ENCODE assay signal across 8 mouse cellular contexts in the genomic region with DNA sequence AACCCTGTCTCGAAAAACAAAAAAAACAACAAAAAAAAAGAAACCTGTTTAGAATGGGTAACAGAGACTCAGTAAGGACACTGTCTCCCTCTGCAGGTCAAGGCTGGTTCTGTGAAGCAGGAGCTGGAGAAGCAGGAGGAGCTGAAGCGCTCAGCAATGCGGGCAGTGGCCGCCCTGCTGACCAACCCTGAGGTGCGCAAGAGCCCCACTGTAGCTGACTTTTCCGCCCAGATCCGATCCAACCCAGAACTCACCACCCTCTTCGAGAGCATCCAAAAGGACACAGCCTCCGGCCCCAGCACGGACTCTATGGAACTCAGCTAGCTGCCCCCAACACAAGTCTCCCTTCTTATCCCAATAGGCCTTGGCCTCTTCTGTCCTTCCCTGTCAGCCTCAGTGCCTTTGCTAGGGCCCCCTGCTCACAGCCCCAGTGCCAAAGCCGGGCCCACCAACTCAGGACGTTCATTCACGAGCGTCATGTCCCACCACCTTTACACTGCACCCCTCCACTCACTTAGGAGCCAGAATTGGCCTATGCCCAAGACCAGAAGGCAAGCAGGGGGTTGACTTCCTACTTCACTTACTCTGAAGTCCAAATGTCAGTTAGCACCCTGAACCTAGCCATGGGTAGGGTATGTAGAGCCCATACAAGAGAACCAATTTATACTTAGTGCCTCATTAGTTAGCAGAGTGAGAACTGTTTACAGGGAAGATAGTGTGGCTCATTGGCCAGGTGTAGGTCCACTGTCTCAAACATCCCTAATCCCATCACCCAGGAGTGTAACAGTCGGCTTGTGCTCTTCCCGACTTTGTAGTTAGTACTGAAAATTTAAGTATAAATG. TPM values are rescaled to one million over a fixed set of nuclear protein-coding genes. Genes with fewer than 3 reads are reported as not detected.
DNase-seq lines count a peak whose midpoint lies in the region; ATAC-seq lines count a peak whose summit lies in the region.

No protein-coding gene starts in this region.

- whole genome bisulfite sequencing in limb, embryonic 11.5 days = 53% methylated on average over 16 of the region's 16 CpGs
- 47% methylated on average over 16 of the region's 16 CpGs for WGBS in midbrain, embryonic 16.5 days
- 45% methylated on average over 16 of the region's 16 CpGs for WGBS in stomach, embryonic 14.5 days

- peaks cover 5% of the 10 kb centered on the region for H3K4me1 ChIP-seq in limb, embryonic 11.5 days (ENCODE audit: control insufficient read depth, insufficient read depth, low read length)
- H3K4me1 ChIP-seq in midbrain, embryonic 16.5 days (ENCODE audit: control insufficient read depth, insufficient read depth, low read length) = peaks cover 17% of the 10 kb centered on the region
- H3K4me1 ChIP-seq in stomach, embryonic 14.5 days (ENCODE audit: control insufficient read depth, insufficient read depth, low read length) = peaks cover 15% of the 10 kb centered on the region

- H3K4me2 ChIP-seq in limb, embryonic 11.5 days (ENCODE audit: low read depth, severe bottlenecking) = no peak overlapping the region
- H3K4me2 ChIP-seq in midbrain, embryonic 16.5 days (ENCODE audit: low read length) = no peak overlapping the region
- H3K4me2 ChIP-seq in stomach, embryonic 14.5 days (replicated peaks; ENCODE audit: low read depth, low read length) = no peak overlapping the region

- ATAC-seq in limb, embryonic 11.5 days (ENCODE audit: insufficient number of reproducible peaks, low FRiP score, low TSS enrichment, low read depth) = peak; percentile 48; the same call in 1 of the 2 replicates
- 0 out of 2 replicates have a peak, but pooled peaks have one; percentile 13 for ATAC-seq in midbrain, embryonic 16.5 days
- peak; percentile 34; the same call in 1 of the 2 replicates for ATAC-seq in stomach, embryonic 14.5 days (ENCODE audit: insufficient number of reproducible peaks, insufficient read depth, low FRiP score, low read depth)

- no peak overlapping the region for H3K27ac ChIP-seq in limb, embryonic 11.5 days (replicated peaks; ENCODE audit: low read depth, low read length)
- no peak overlapping the region for H3K27ac ChIP-seq in midbrain, embryonic 16.5 days (ENCODE audit: low read length)
- no peak overlapping the region for H3K27ac ChIP-seq in stomach, embryonic 14.5 days (ENCODE audit: low read length)

- no peak overlapping the region for H3K4me3 ChIP-seq in limb, embryonic 11.5 days (ENCODE audit: low read depth, low read length)
- no peak overlapping the region for H3K4me3 ChIP-seq in midbrain, embryonic 16.5 days (ENCODE audit: low read depth, low read length)
- no peak overlapping the region for H3K4me3 ChIP-seq in stomach, embryonic 14.5 days (ENCODE audit: low read depth, low read length)

- no peak overlapping the region for H3K9ac ChIP-seq in limb, embryonic 11.5 days (ENCODE audit: low read length)
- H3K9ac ChIP-seq in midbrain, embryonic 16.5 days (ENCODE audit: low read depth, low read length) = no peak overlapping the region
- no peak overlapping the region for H3K9ac ChIP-seq in stomach, embryonic 14.5 days (replicated peaks; ENCODE audit: low read depth, low read length)

- H3K27me3 ChIP-seq in limb, embryonic 11.5 days (ENCODE audit: control insufficient read depth, insufficient read depth, low read length) = no peaks in the 10 kb centered on the region
- no peaks in the 10 kb centered on the region for H3K27me3 ChIP-seq in midbrain, embryonic 16.5 days (ENCODE audit: control insufficient read depth, insufficient read depth, low read depth, low read length)
- H3K27me3 ChIP-seq in stomach, embryonic 14.5 days (ENCODE audit: control insufficient read depth, insufficient read depth, low read length) = no peaks in the 10 kb centered on the region

- DNase-seq in A20 (ENCODE audit: low read depth, low spot score) = peak; percentile 74
- DNase-seq in adrenal gland, adult 2 months = peak; percentile 79
- DNase-seq in embryo, embryonic 9.5 days (ENCODE audit: extremely low spot score) = peak; percentile 73
- DNase-seq in heart, adult 18-20 months = peak; percentile 55 to 81
- peak; percentile 82 for DNase-seq in kidney, adult 18-20 months
- peak; percentile 82 for DNase-seq in limb, embryonic 11.5 days (ENCODE audit: low spot score)

- peaks cover 43% of the 10 kb centered on the region for H3K36me3 ChIP-seq in limb, embryonic 11.5 days (ENCODE audit: control insufficient read depth, insufficient read depth, low read length)
- peaks cover 30% of the 10 kb centered on the region for H3K36me3 ChIP-seq in midbrain, embryonic 16.5 days (ENCODE audit: control insufficient read depth, insufficient read depth, low read length)
- H3K36me3 ChIP-seq in stomach, embryonic 14.5 days (ENCODE audit: control insufficient read depth, insufficient read depth, low read length) = peaks cover 76% of the 10 kb centered on the region

- H3K9me3 ChIP-seq in limb, embryonic 11.5 days (ENCODE audit: control insufficient read depth, low read length) = no peaks in the 10 kb centered on the region
- no peaks in the 10 kb centered on the region for H3K9me3 ChIP-seq in midbrain, embryonic 16.5 days (replicated peaks; ENCODE audit: control insufficient read depth, low read length, poor library complexity, severe bottlenecking)
- no peaks in the 10 kb centered on the region for H3K9me3 ChIP-seq in stomach, embryonic 14.5 days (ENCODE audit: control insufficient read depth, low read depth, low read length)

RNA-seq across cellular contexts. Expression of a gene that starts 4.8 kb away (rescaled TPM):
- total RNA-seq in adrenal gland, adult 2 months (2021) = 1,000 to 10,000 TPM; 1,129 to 1,275 TPM
- 61.9 and 71.3 TPM in 2 replicates for polyA plus RNA-seq in adrenal gland, adult 2 months (2012; rRNA removed)
- 100 to 1,000 TPM; 616 to 693 TPM for total RNA-seq in heart, adult 18-20 months (2021)
- polyA plus RNA-seq in limb, embryonic 11.5 days (2014; fragmentation: Nextera tagmentation; extraction: Ambion mirVana) = 2,129 and 2,157 TPM in 2 replicates
- 855 and 922 TPM in 2 replicates for polyA plus RNA-seq in midbrain, embryonic 16.5 days (2015; fragmentation: Nextera tagmentation; extraction: Ambion mirVana)
- polyA plus RNA-seq in stomach, embryonic 14.5 days (2014; fragmentation: Nextera tagmentation; extraction: Ambion mirVana) = 2,694 and 2,736 TPM in 2 replicates

RNA-seq across cellular contexts. Expression of a gene that starts 29.4 kb away (rescaled TPM):
- 10 to 100 TPM in 1 of 2 experiments, 1 to 10 TPM in 1; 8.9 to 16.1 TPM for total RNA-seq in adrenal gland, adult 2 months (2021)
- 16.6 and 18.3 TPM in 2 replicates for polyA plus RNA-seq in adrenal gland, adult 2 months (2012; rRNA removed)
- 10 to 100 TPM; 73.3 to 76.6 TPM for total RNA-seq in heart, adult 18-20 months (2021)
- 58.4 and 64.3 TPM in 2 replicates for polyA plus RNA-seq in limb, embryonic 11.5 days (2014; fragmentation: Nextera tagmentation; extraction: Ambion mirVana)
- 9.8 and 10.3 TPM in 2 replicates for polyA plus RNA-seq in midbrain, embryonic 16.5 days (2015; fragmentation: Nextera tagmentation; extraction: Ambion mirVana)
- 27.7 and 31.0 TPM in 2 replicates for polyA plus RNA-seq in stomach, embryonic 14.5 days (2014; fragmentation: Nextera tagmentation; extraction: Ambion mirVana)

RNA-seq across cellular contexts. Expression of a gene that starts 34.5 kb away (rescaled TPM):
- under 1 TPM; 0.66 to 0.75 TPM for total RNA-seq in adrenal gland, adult 2 months (2021)
- 0.06 and 0.13 TPM in 2 replicates for polyA plus RNA-seq in adrenal gland, adult 2 months (2012; rRNA removed)
- under 1 TPM; 0.27 to 0.54 TPM for total RNA-seq in heart, adult 18-20 months (2021)
- polyA plus RNA-seq in limb, embryonic 11.5 days (2014; fragmentation: Nextera tagmentation; extraction: Ambion mirVana) = 0.40 and 0.72 TPM in 2 replicates
- 3.1 and 3.2 TPM in 2 replicates for polyA plus RNA-seq in midbrain, embryonic 16.5 days (2015; fragmentation: Nextera tagmentation; extraction: Ambion mirVana)
- polyA plus RNA-seq in stomach, embryonic 14.5 days (2014; fragmentation: Nextera tagmentation; extraction: Ambion mirVana) = 0.87 and 0.91 TPM in 2 replicates

RNA-seq across cellular contexts. Expression of a gene that starts 41.6 kb away (rescaled TPM):
- under 1 TPM in 1 of 2 experiments, not detected in 1; 0.35 TPM for total RNA-seq in adrenal gland, adult 2 months (2021)
- polyA plus RNA-seq in adrenal gland, adult 2 months (2012; rRNA removed) = not detected in 2 replicates
- under 1 TPM; 0.54 to 0.60 TPM for total RNA-seq in heart, adult 18-20 months (2021)
- polyA plus RNA-seq in limb, embryonic 11.5 days (2014; fragmentation: Nextera tagmentation; extraction: Ambion mirVana) = 2.2 and 2.6 TPM in 2 replicates
- 0.85 and 1.3 TPM in 2 replicates for polyA plus RNA-seq in midbrain, embryonic 16.5 days (2015; fragmentation: Nextera tagmentation; extraction: Ambion mirVana)
- 3.3 and 4.8 TPM in 2 replicates for polyA plus RNA-seq in stomach, embryonic 14.5 days (2014; fragmentation: Nextera tagmentation; extraction: Ambion mirVana)

RNA-seq across cellular contexts. Expression of a gene that starts 49.4 kb away (rescaled TPM):
- 1 to 10 TPM; 1.9 to 2.7 TPM for total RNA-seq in adrenal gland, adult 2 months (2021)
- 0.49 and 0.65 TPM in 2 replicates for polyA plus RNA-seq in adrenal gland, adult 2 months (2012; rRNA removed)
- 1 to 10 TPM in 1 of 2 experiments, under 1 TPM in 1; 0.79 to 1.1 TPM for total RNA-seq in heart, adult 18-20 months (2021)
- polyA plus RNA-seq in limb, embryonic 11.5 days (2014; fragmentation: Nextera tagmentation; extraction: Ambion mirVana) = 32.5 and 34.6 TPM in 2 replicates
- 8.9 and 10.1 TPM in 2 replicates for polyA plus RNA-seq in midbrain, embryonic 16.5 days (2015; fragmentation: Nextera tagmentation; extraction: Ambion mirVana)
- 16.4 and 20.6 TPM in 2 replicates for polyA plus RNA-seq in stomach, embryonic 14.5 days (2014; fragmentation: Nextera tagmentation; extraction: Ambion mirVana)

Comparison
In these comparisons a context has a peak if more than half of its experiments do, and no peak if none do; other contexts are left out.
1. RNA of a gene that starts 4.8 kb away (polyA plus RNA-seq): 2,694 to 2,736 TPM in stomach, embryonic 14.5 days, 2,129 to 2,157 TPM in limb, embryonic 11.5 days and 855 to 922 TPM in midbrain, embryonic 16.5 days; 61.9 to 71.3 TPM in adrenal gland, adult 2 months; every median in the first group is over 10 times any median in the second.
2. Peak in every context shown above with its lines, with median percentiles within 50 percentile points of each other: DNase-seq and ATAC-seq.